Mouse (Mus musculus) heart, embryonic 10.5 days (tissue): ENCODE measurements around the gene Zfp459. TPM values are rescaled to one million over a fixed set of nuclear protein-coding genes. Genes with fewer than 3 reads are reported as not detected.
"Not testable (repeated sequence)": the region's sequence is repeated elsewhere in the genome, so short reads cannot be mapped to it uniquely, and the experiment has no call there.

Experiments
- DNase-seq: peaks from one replicate; pipeline ENCODE4 v3.0.0-alpha.2; 2017; ENCODE audit warnings: low spot score
- H3K27ac ChIP-seq: fragments of 300-500 bp; sonication (generic); 2 replicates; pipeline ENCODE4 v1.5.1; 2016; ENCODE audit warnings: mild to moderate bottlenecking
- H3K27me3 ChIP-seq: fragments of 300-500 bp; sonication (generic); 2 replicates; pipeline ENCODE4 v1.6.1; 2016; ENCODE audit warnings: mild to moderate bottlenecking; ENCODE audit not compliant: poor library complexity, insufficient read depth, severe bottlenecking
- H3K36me3 ChIP-seq: fragments of 300-500 bp; sonication (generic); 2 replicates; pipeline ENCODE4 v1.6.1; 2016; ENCODE audit warnings: mild to moderate bottlenecking, moderate library complexity
- H3K4me1 ChIP-seq: fragments of 300-500 bp; sonication (generic); 2 replicates; pipeline ENCODE4 v1.6.1; 2016; ENCODE audit warnings: mild to moderate bottlenecking
- H3K4me3 ChIP-seq: fragments of 300-500 bp; sonication (generic); 2 replicates; pipeline ENCODE4 v1.5.1; 2016; ENCODE audit warnings: mild to moderate bottlenecking, moderate library complexity
- H3K9me3 ChIP-seq: fragments of 300-500 bp; sonication (generic); 2 replicates; pipeline ENCODE4 v1.6.1; 2016; ENCODE audit warnings: mild to moderate bottlenecking, moderate library complexity
- WGBS: fragments of 180-500 bp; shearing (Covaris S2); methylation state at CpG from one replicate; pipeline ENCODE4 v1.1.7; 2016; 5-methylcytosine and 5-hydroxymethylcytosine counted together
- polyA plus RNA-seq: library from polyadenylated mRNA; unstranded; fragments of >200 nt; fragmentation: Nextera tagmentation; extraction: Ambion mirVana; gene quantifications from 2 replicates; pipeline ENCODE4 v1.2.1, GENCODE M21; 2016

The Zfp459 gene
- 0.69 and 1.2 TPM in 2 replicates for polyA plus RNA-seq

DNA sequence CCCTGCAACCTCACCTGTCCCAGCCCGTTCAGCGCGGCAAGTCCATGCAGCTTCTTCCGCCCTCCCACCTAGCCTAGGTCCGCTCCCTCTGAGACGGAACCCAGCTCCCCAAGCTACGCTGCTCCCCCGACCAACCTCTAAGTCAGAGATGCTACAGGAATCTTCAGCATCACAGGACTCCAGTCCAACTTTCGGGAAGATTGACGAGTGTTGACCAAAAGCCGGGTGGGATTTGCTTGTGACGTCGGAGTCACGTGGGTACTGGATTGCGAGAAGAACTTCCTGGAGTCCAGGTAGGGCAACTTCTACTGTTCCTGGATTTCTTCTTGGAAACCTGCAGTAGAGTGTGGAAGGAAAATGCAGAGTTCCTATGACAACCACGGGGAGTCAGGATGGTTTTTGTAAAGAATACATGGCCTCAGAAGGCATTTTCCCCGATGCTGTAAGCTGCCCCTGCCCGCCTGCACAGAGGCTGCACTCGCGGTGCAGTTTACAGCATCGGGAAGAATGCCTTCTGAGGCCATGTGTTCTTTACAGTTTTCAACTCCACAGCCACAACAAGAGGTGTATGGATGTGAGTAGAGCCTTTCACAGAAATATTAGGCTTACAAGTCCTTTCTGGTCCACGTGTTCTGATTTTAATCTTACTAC, at the start of gene Zfp459:
TSS of gene Zfp459 (minus strand) at position 212 of the 651 bp plus-strand sequence.
- 3% methylated on average over 22 of the region's 22 CpGs for WGBS
- Histone ChIP-seq H3K27me3 (no peaks in the 10 kb centered on the region), H3K4me1 (peaks cover 3% of the 10 kb centered on the region; the same call in 1 of the 2 replicates), H3K36me3 (no peaks in the 10 kb centered on the region), H3K9me3 (no peaks in the 10 kb centered on the region), H3K4me3 (peak within 1 kb of the TSS; percentile 72), H3K27ac (peak within 1 kb of the TSS; percentile 84)
- peak; percentile 83 for DNase-seq

DNA sequence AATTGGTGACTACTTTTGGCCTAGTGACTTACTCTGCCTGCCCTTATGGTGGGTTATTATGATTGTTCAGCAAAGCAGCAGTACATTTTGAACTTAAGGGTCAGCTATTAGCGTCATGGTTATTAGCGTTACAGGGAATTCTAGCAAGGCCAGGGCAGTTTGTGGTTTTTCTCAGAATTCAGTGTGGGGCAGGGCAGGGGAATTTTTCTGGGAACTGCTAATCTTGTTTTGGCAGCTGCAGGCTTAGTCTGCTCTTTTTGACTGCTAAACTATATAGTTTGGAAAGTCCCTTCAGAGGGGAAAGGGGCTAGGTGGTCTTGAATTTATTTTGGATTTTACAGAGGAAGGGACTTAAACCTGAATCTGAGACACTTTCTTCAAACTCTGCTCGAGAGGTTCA, 48.1 kb upstream of the Zfp459 start:
- H3K4me3 ChIP-seq: no peak overlapping the region
- H3K36me3 ChIP-seq: peaks cover 22% of the 10 kb centered on the region
- no peaks in the 10 kb centered on the region for H3K4me1 ChIP-seq
- H3K9me3 ChIP-seq: no peaks in the 10 kb centered on the region
- no peaks in the 10 kb centered on the region for H3K27me3 ChIP-seq
- 83% methylated on average over 3 of the region's 3 CpGs for WGBS
- no peak overlapping the region for H3K27ac ChIP-seq
- no peak for DNase-seq

DNA sequence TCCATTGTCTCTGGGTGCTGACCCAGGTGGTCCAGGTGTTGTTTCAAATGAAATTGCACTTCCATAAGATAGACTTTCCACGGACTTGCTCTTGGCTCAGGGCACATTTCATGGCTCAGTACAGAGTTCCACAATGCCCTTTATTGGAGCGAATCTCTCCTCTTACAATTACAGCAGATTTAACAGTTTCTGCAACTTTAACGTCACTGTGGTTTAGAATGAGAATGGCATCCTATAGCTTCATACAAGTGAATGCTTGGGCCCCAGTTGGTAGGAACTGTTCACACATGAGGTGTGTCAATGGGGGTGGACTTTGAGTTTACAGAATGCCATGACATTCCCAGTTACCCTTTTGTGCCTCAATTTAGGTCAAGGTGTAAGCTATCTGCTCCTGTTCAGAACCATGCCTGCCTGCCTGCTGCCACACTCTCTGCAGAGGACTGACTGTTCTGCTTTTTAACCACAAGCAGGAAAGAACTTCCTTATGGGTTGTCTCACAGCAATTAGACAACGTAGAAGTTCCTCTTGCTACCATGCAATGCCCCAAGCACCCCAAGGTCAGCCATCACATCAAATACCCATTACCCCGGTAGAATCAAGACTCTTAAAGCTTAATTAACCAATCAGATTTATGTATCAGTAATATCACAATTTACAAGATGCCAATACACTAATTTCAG, 42.4 kb upstream of the Zfp459 start:
- not testable (repeated sequence) for H3K27ac ChIP-seq, H3K36me3 ChIP-seq, H3K4me1 ChIP-seq, H3K9me3 ChIP-seq, DNase-seq, H3K27me3 ChIP-seq, H3K4me3 ChIP-seq
- WGBS: 74% methylated on average over 3 of the region's 5 CpGs

DNA sequence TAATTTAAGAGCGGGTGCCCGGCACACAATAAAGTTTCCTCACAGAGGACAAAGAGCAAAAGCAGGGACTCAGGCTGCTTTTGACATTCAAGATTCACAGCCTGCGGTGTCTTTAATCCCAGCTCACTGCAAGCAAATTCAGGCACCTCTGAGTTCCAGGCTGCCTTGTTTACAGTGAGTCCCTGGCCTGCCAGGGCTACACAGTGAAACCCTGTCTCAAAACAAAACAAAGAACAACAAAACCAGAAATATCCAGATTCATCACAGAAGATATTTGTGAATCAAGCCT, 30.7 kb upstream of the Zfp459 start:
- no peaks in the 10 kb centered on the region for H3K9me3 ChIP-seq
- peak overlapping the region; percentile 69 for H3K4me3 ChIP-seq
- peaks cover 10% of the 10 kb centered on the region; the same call in 1 of the 2 replicates for H3K36me3 ChIP-seq
- H3K27me3 ChIP-seq: no peaks in the 10 kb centered on the region
- 10% methylated on average over 3 of the region's 3 CpGs for WGBS
- H3K27ac ChIP-seq: peak overlapping the region; percentile 82
- no peak for DNase-seq
- no peaks in the 10 kb centered on the region for H3K4me1 ChIP-seq

- Histone ChIP-seq H3K4me1 (no peaks in the 10 kb centered on the region), H3K4me3 (peak within 1 kb of the TSS; percentile 69), H3K27ac (peak within 1 kb of the TSS; percentile 82), H3K27me3 (no peaks in the 10 kb centered on the region), H3K9me3 (no peaks in the 10 kb centered on the region), H3K36me3 (peaks cover 16% of the 10 kb centered on the region)
- peak; percentile 93 for DNase-seq
- 2% methylated on average over 20 of the region's 20 CpGs for WGBS
These were observed 30.2 kb upstream of the Zfp459 start, which contains the start of gene Zfp874a for GRCm38 (mm10) chr13:67451172-67452020. Gene Zfp874a (minus strand): TSS chr13:67451624.

- H3K4me1 ChIP-seq, H3K4me3 ChIP-seq, H3K9me3 ChIP-seq, H3K27ac ChIP-seq, DNase-seq, H3K27me3 ChIP-seq: not testable (repeated sequence)
- H3K36me3 ChIP-seq: 0 out of 2 replicates have a peak, but pooled peaks cover 11% of the 10 kb centered on the region
- WGBS: 100% methylated on average over 1 of the region's 3 CpGs
These were observed 15.9 kb upstream of the Zfp459 start for GRCm38 (mm10) chr13:67437095-67437494.

GRCm38 (mm10) chr13:67428116-67428515, 6.9 kb upstream of the Zfp459 start:
- no peak for DNase-seq
- no peak overlapping the region for H3K4me3 ChIP-seq
- 65% methylated on average over 3 of the region's 3 CpGs for whole genome bisulfite sequencing

GRCm38 (mm10) chr13:67425699-67426098, 4.5 kb upstream of the Zfp459 start:
- not testable (repeated sequence) for DNase-seq, H3K4me1 ChIP-seq, H3K9me3 ChIP-seq, H3K36me3 ChIP-seq, H3K27ac ChIP-seq, H3K4me3 ChIP-seq, H3K27me3 ChIP-seq

More at GRCm38 (mm10) chr13:67428116-67428515, 6.9 kb upstream of the Zfp459 start:
- H3K27me3 ChIP-seq: no peaks in the 10 kb centered on the region
- no peak overlapping the region for H3K27ac ChIP-seq
- H3K36me3 ChIP-seq: no peaks in the 10 kb centered on the region
- no peaks in the 10 kb centered on the region for H3K9me3 ChIP-seq
- H3K4me1 ChIP-seq: no peaks in the 10 kb centered on the region

GRCm38 (mm10) chr13:67422532-67422931, 1.3 kb upstream of the Zfp459 start:
- DNase-seq, H3K4me1 ChIP-seq, H3K4me3 ChIP-seq, H3K27me3 ChIP-seq, H3K27ac ChIP-seq, H3K9me3 ChIP-seq, H3K36me3 ChIP-seq: not testable (repeated sequence)
- WGBS: 83% methylated on average over 2 of the region's 2 CpGs

DNA sequence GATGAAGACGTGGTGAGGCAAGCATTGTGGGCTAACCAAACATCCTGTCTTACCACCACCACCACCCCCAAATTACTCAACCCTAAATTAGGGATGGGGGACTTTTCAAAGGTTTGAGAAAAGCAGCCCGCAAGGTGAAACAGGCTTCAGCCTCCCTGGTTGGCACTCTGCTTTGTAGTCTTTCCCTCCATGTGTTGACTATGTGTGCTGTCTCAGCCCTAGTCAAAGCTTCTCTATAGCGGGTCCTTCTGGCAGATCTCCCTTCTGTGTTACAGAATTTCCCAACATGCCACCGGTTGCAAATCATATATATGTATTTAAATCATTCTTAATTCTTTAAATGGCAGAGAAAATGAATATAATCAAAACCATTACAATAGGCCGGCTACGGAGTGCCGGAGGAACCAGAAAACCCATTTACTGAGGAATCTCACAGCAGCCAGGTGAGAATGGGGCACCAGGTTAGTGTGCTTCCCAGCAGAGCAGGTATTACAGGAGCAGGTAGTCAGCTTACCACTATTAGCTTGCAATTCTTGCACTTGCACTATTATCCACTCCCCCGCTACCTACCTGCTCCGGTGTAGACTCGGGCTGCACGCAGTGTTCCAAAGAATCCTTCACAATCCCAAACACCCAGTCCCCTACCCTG, 536 bp downstream of the Zfp459 start:
- Histone ChIP-seq H3K4me3 (peak overlapping the region; percentile 72), H3K36me3 (no peaks in the 10 kb centered on the region), H3K27me3 (no peaks in the 10 kb centered on the region), H3K4me1 (peaks cover 3% of the 10 kb centered on the region; the same call in 1 of the 2 replicates), H3K9me3 (no peaks in the 10 kb centered on the region), H3K27ac (peak overlapping the region; percentile 84)
- no peak for DNase-seq
- WGBS: 34% methylated on average over 11 of the region's 11 CpGs

DNA sequence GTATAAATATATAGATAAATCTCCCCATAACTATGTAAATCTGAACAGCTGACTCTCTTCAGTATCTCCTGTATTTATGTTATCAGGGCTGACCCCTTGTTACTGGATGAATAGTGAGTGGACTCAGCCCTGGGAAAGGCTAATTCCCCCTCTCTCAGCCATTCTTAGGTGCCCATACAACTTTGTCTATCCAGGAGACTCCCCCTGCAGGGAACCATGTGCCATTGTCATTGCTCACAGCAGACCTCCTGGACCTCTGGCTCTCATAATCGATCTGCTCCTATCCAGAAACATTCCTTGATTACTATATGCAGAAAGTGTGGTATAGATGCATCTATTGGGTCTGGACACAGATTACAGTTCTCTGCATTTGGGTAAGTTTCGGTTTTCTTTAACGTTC, 4.4 kb downstream of the Zfp459 start:
- H3K36me3 ChIP-seq: no peaks in the 10 kb centered on the region
- peaks cover 3% of the 10 kb centered on the region; the same call in 1 of the 2 replicates for H3K4me1 ChIP-seq
- H3K27me3 ChIP-seq: no peaks in the 10 kb centered on the region
- no peak overlapping the region for H3K4me3 ChIP-seq
- no peak overlapping the region for H3K27ac ChIP-seq
- DNase-seq: no peak
- WGBS: 84% methylated on average over 3 of the region's 3 CpGs
- no peaks in the 10 kb centered on the region for H3K9me3 ChIP-seq

DNA sequence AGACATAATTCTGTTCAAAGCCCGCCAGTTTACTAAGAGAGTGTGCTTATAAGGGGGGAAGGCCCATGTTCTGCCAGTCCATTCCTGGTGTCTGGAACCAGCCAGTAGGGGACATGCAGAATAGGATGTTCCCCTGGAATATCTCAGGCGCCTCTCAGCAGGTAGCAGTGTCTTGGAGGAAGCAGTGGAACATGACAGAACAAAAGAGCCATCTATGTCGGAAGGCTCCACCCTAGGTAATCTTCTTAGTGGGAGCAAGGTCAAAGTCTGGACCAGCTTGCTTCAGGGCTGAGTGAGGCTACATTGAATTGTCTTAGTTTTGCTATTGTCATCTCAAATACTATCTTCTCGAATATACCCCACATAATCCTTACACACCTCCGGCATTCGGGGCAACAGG, 5.5 kb downstream of the Zfp459 start:
- Histone ChIP-seq H3K9me3 (no peaks in the 10 kb centered on the region), H3K27me3 (no peaks in the 10 kb centered on the region), H3K4me3 (no peak overlapping the region), H3K4me1 (peaks cover under 1% of the 10 kb centered on the region; the same call in 1 of the 2 replicates), H3K36me3 (no peaks in the 10 kb centered on the region), H3K27ac (no peak overlapping the region)
- 81% methylated on average over 6 of the region's 6 CpGs for WGBS
- no peak for DNase-seq
